Mouse (Mus musculus): ENCODE data around the gene Ambra1.

The Ambra1 gene

GRCm38 (mm10) chr2:91739586-91739985 lies 9.7 kb downstream of the Ambra1 start:
- no peak for DNase-seq

- no peak for DNase-seq
Measured at GRCm38 (mm10) chr2:91744686-91745085, 14.8 kb downstream of the Ambra1 start.

DNA sequence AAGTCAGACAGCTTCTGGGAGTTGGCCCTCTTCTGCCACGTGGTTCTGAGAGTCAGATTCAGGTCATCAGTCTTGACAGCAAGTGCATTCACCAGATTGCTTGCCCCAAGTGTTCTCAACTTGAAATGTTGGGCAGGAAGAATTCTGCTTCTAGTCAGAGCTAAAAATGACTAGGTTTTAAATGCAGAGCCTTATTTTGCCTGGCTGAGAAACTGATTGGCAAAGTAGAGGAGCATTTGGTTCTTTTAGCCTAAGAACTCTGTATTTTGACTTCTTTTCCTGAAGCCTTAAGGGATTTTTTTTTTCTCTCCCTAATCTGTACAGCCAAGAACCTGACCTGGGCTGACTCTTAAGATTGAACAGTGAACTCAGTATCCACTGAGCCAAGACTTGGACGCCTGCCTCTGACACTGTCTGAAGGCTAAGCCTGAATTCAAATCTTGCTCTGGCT lies 19.9 kb downstream of the Ambra1 start:
- DNase-seq = peak; percentile 71

- no peak for DNase-seq
Measured at GRCm38 (mm10) chr2:91771921-91772705, 42.2 kb downstream of the Ambra1 start.

- no peak for DNase-seq
Measured at GRCm38 (mm10) chr2:91773309-91773708, 43.4 kb downstream of the Ambra1 start.

DNA sequence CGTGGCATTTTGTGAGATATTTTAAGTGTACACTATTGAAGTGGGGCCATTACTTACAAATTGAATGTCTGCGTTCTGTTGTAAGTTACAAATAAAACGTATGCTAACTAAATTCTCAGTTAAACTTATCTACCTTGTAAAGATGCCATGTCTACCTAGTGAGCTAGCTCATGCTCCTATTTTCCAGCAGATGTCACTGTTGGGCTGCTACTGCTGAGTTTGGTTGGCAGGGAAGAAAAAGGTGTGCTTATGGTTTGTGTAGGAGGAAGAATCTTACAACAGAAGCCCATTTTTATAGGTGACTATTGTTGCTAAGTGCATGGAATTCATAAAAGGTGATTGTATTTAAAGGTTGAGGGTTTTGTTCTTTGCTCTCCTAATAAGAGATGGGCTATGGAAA lies 49.2 kb downstream of the Ambra1 start:
- peak; percentile 47 for DNase-seq

- DNase-seq = no peak
Measured at GRCm38 (mm10) chr2:91791621-91792020, 61.7 kb downstream of the Ambra1 start.

DNA sequence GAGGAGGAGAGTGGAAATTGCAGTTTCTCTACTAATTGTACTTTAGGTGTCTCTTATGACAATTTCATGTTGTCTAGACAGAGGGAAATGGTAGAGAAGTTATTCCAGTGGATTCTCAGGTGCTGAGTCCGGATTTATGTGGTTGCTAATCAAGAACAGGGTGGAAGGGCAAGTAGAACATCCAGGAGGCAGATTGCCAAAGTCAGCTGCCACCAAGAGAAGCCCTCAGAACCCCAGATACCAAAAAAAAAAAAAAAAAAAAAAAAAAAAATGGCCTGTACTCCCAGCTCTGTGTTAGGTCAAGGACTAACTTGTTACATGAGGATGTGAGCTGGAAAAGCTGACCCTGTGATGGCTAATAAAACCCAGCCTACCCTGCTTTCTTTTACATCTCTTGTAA lies 62.4 kb downstream of the Ambra1 start:
- DNase-seq = no peak

GRCm38 (mm10) chr2:91794466-91794865 lies 64.5 kb downstream of the Ambra1 start:
- peak; percentile 50 for DNase-seq

DNA sequence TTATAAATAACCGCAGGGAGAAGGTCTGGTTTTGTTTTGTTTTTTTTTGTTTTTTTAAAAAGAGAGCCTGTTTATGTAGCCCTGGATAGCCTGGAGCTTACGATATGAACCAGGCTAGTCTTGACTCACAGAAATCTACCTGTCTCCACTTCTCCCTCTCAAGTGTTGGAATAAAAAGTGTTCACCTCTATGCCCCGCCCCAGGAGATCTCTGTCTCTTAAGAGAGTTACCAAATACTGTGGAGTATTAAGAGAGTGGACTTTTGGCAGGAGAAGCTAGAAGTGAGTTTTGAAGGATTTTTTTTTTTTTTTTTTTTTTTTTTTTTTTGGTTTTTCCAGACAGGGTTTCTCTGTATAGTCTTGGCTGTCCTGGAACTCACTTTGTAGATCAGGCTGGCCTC lies 65.2 kb downstream of the Ambra1 start:
- no peak for DNase-seq

DNA sequence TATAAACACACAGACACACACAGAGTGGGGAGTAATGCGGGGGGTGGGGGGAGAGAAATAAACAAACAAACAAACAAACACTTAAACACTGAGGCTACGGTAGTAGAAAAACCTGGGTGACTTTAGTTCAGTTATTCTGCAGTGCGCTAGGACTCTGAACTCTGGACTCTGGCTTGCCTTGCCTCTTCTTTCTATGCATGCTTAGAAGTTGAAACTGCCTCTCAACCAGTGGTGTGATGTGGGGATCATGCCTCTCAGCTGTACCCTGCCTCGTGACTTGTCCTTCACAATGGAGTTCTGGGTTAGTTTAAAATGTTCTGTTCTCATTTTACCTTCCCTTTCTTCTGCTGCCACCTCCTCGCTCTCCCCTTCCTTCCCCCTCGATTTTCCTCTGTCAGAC lies 81.5 kb downstream of the Ambra1 start:
- DNase-seq = peak; percentile 73

- DNase-seq = no peak
Measured at GRCm38 (mm10) chr2:91816741-91817140, 86.8 kb downstream of the Ambra1 start.

DNA sequence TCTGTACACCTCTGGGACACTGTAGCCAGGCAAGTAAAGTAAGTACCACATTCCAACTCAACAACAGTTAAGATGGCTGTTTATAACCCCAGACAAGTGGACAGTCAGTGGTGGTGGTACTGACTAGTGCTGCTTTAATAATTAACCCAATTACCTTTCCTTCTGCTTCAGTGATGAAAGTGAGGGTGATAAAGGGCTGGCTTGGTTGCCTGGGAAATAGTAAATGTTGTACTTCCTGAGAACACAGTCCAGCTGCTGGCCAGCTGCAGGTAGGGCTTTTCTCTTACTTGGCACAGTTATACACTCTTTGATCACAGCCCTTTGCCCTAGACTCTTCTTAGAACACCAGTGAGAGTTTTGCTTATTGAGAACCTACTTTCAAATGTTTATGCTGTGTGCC lies 102.3 kb downstream of the Ambra1 start:
- DNase-seq = peak; percentile 86

DNA sequence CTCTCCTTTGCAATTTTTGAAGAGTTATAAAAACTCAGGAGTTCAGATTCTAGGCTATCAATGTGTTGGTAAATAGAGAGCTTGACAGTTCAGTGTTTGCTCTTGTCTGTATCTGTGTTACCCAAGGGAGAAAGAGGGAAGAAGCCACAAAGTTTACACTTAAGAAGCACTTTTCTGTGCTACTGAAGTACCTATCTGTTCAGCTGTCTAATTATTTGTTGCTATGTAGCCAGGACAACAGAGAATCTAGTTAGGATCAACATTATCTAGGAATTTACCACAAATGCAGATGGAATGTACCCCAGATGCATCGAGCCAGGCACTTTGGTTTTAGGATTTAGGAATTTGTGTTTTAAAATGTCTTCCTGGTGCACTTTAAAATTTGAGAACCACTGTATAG lies 104.3 kb downstream of the Ambra1 start:
- no peak for DNase-seq

DNA sequence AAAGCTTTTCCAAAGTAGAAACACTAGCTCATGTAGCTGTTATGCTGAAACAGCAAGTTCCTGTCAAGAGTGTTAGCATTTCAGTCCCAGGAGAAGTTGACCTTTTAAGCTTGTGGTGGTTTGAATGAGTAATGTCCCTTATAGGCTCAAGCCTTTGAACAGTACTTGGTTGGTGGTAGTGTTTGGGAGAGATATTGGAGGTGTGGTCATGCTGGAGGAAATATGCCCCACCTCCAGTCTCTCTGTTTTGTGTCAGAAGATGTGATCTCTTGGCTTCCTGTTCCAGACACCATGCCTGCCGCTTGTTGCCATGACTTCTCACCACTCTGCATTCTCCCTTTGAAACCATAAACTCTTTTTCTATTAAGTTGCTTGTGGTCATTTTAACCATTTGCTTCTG lies 105.1 kb downstream of the Ambra1 start:
- no peak for DNase-seq

- DNase-seq = no peak
Measured at GRCm38 (mm10) chr2:91835631-91836030, 105.7 kb downstream of the Ambra1 start.

GRCm38 (mm10) chr2:91844085-91844484 lies 114.2 kb downstream of the Ambra1 start:
- DNase-seq = no peak

GRCm38 (mm10) chr2:91852446-91853191 lies 122.7 kb downstream of the Ambra1 start:
- no peak for DNase-seq

DNA sequence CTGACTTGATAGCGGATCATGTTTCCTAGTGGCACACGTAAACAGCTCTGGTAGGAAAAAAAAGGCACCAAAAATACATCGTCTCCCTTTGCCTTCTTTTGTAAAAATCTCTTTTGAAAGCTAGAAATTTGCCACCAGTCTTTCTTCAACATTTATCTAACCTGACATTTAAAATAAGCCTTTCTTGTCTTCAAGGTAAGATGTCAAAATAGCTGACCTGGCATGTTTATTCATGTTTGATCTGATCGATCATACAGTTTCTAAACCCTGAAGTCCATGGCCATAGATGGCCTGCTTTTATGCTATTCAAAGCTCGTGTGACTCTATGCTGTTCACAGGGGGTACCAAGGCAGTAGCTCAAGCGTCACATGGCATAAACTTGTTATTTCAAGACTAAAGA lies 124.6 kb downstream of the Ambra1 start:
- DNase-seq = no peak

DNA sequence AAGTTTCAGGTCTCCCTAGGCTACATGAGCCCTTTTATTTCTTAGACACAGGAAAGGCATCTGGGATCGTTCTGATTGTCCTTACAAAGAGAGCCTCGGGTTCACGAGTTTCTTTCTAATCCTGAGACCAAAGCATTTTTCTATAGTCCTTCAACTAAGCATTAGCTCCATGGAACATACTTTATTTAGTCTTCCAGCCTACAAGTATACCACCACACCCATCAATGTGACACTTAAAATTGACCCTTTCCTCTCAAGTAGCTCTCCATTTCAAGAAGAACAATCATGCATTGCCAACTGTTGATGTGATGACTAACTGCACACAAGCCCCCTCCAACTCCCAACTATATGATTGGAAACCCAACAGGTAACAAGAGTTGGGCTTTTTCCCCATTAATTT lies 127.0 kb downstream of the Ambra1 start:
- DNase-seq = no peak

GRCm38 (mm10) chr2:91859423-91859822 lies 129.5 kb downstream of the Ambra1 start:
- DNase-seq = no peak

DNA sequence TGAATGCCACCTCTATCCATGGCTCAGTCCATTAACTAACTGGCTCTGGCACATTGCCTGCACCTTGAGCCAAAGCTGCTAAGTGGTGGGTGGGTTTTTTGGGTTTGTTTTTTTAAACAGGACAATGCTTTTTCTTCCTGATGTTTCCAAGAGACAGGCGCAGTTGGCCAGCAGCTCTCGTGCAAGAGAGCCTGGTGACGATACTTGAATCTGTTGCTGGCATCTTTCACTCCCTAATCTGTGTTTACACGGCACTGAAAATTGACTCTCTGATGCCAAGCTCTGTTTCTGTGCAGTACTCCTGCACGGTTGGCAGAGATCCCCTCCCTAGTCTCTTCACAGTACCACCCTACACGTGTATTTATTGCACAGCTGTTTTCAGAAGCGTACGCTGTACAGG lies 140.8 kb downstream of the Ambra1 start:
- DNase-seq = no peak

- DNase-seq = no peak
Measured at GRCm38 (mm10) chr2:91871225-91871624, 141.3 kb downstream of the Ambra1 start.

DNA sequence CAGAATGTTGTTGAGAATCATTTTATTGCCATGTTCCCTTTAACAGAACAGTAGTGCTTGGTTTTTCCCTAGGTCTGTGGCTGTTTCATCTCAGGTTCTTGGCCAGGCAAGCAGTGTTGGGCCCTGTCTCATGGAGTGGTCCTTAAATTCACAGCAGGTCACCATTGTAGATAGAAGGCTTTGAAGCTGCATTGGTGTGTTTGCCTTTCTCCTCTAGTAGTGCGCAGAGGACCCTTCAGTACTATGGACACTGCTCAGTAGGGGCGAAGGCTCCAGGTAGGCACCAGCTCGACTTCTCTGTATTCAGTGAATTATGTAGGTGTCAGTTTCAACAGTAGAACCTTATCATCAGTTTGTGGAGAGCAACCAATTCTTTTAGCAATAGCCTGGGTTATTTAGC lies 142.7 kb downstream of the Ambra1 start:
- no peak for DNase-seq
